Mouse (Mus musculus): ENCODE data around the gene Abat. TPM values are rescaled to one million over a fixed set of nuclear protein-coding genes. Genes with fewer than 3 reads are reported as not detected.

The Abat gene
- polyA plus RNA-seq, 1 experiment, result 0.05 TPM

- Histone ChIP-seq H3K27me3 (ENCODE audit: control insufficient read depth, insufficient read depth, insufficient read length) (no peaks in the 10 kb centered on the region), H3K79me3 (ENCODE audit: low read depth) (peaks cover 40% of the 10 kb centered on the region), H3K79me2 (ENCODE audit: control insufficient read depth, insufficient read depth) (peaks cover 50% of the 10 kb centered on the region), H3ac (ENCODE audit: control insufficient read depth, insufficient read length, low read depth) (no peak overlapping the region), H3K4me3 (ENCODE audit: insufficient read depth, poor library complexity, severe bottlenecking) (no peak overlapping the region), H3K36me3 (ENCODE audit: control insufficient read depth, insufficient read depth) (peaks cover 55% of the 10 kb centered on the region)
- TF ChIP-seq USF1 (IDR thresholded peaks at IDR 0.05; ENCODE audit: low read depth) (no peak), CTCF (IDR thresholded peaks at IDR 0.05; ENCODE audit: control insufficient read depth, insufficient read depth, insufficient read length) (no peak), MYOD1 (IDR thresholded peaks at IDR 0.05; ENCODE audit: control insufficient read depth, insufficient read length, low read depth) (no peak), FOSL1 (IDR thresholded peaks at IDR 0.05; ENCODE audit: insufficient read depth, low read length, poor library complexity, severe bottlenecking) (no peak), CEBPB (IDR thresholded peaks at IDR 0.05; ENCODE audit: low read depth) (no peak), MAX (IDR thresholded peaks at IDR 0.05) (no peak), MYOG (IDR thresholded peaks at IDR 0.05; ENCODE audit: control insufficient read depth, extremely low read depth, insufficient read length) (no peak)
Observed at GRCm38 (mm10) chr16:8663022-8663421, 149.8 kb downstream of the Abat start.

DNA sequence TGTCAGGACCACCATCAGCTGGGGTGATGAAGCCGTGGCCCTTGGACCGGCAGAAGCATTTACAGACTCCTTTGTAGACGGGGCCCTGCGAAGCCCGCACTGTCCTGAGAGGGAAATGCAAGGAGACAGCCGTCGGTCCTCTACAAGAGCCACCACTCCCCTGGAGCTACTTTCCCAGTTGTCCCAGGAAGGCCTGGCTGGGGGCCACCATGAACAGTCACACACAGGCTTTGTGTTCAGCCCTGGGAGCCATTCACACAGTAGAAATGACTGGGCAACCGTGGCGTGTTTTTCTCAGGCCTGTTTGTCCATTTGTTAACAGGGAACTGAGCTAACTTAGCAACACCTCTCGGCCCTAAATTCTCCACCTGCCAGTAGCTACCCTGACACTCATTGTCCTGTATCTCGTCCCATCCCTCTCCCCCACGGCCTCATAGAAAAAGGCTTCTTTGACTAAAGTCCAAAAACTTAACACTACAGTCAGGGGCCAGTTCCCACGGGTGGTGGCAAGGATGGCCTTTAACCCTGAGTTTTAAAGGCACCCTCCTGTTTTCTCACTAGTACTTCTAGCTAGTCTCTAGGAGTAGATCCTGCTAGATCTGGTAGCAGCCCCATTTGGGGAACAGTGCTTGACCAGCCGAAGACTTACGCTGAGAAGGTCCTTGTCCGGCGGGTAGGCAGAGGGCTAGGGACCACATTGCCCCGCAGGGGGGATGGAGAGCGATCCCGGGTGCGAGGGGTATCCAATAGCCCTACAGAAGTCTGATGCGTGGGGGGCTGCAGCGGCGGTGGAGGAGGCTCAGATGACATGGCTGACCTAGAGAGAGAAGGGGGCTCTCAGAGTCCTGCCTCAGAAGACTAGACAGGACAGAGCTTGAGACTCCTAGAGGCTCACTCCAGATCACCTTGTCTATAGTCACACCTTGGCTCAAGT lies 150.6 kb downstream of the Abat start:
- no peak overlapping the region for H3K4me3 ChIP-seq (ENCODE audit: insufficient read depth, poor library complexity, severe bottlenecking)
- no peak for TF ChIP-seq FOSL1 (IDR thresholded peaks at IDR 0.05; ENCODE audit: insufficient read depth, low read length, poor library complexity, severe bottlenecking)
- no peak for TF ChIP-seq CEBPB (IDR thresholded peaks at IDR 0.05; ENCODE audit: low read depth)
- no peak for TF ChIP-seq CTCF (IDR thresholded peaks at IDR 0.05; ENCODE audit: control insufficient read depth, insufficient read depth, insufficient read length)
- no peak overlapping the region for H3ac ChIP-seq (ENCODE audit: control insufficient read depth, insufficient read length, low read depth)
- H3K27me3 ChIP-seq (ENCODE audit: control insufficient read depth, insufficient read depth, insufficient read length), result no peaks in the 10 kb centered on the region
- peaks cover 59% of the 10 kb centered on the region for H3K79me2 ChIP-seq (ENCODE audit: control insufficient read depth, insufficient read depth)
- H3K79me3 ChIP-seq (ENCODE audit: low read depth), result peaks cover 47% of the 10 kb centered on the region
- peaks cover 53% of the 10 kb centered on the region for H3K36me3 ChIP-seq (ENCODE audit: control insufficient read depth, insufficient read depth)

GRCm38 (mm10) chr16:8665367-8665766 lies 152.1 kb downstream of the Abat start:
- H3ac ChIP-seq (ENCODE audit: control insufficient read depth, insufficient read length, low read depth), result no peak overlapping the region
- H3K27me3 ChIP-seq (ENCODE audit: control insufficient read depth, insufficient read depth, insufficient read length), result no peaks in the 10 kb centered on the region
- H3K79me3 ChIP-seq (ENCODE audit: low read depth), result peaks cover 60% of the 10 kb centered on the region
- H3K36me3 ChIP-seq (ENCODE audit: control insufficient read depth, insufficient read depth), result peaks cover 47% of the 10 kb centered on the region
- TF ChIP-seq MYOD1 (IDR thresholded peaks at IDR 0.05; ENCODE audit: control insufficient read depth, insufficient read length, low read depth), result no peak
- TF ChIP-seq CEBPB (IDR thresholded peaks at IDR 0.05; ENCODE audit: low read depth), result no peak
- no peak for TF ChIP-seq MAX (IDR thresholded peaks at IDR 0.05)
- TF ChIP-seq MYOG (IDR thresholded peaks at IDR 0.05; ENCODE audit: control insufficient read depth, extremely low read depth, insufficient read length), result no peak
- no peak for TF ChIP-seq CTCF (IDR thresholded peaks at IDR 0.05; ENCODE audit: control insufficient read depth, insufficient read depth, insufficient read length)
- no peak for TF ChIP-seq FOSL1 (IDR thresholded peaks at IDR 0.05; ENCODE audit: insufficient read depth, low read length, poor library complexity, severe bottlenecking)
- TF ChIP-seq USF1 (IDR thresholded peaks at IDR 0.05; ENCODE audit: low read depth), result no peak
- no peak overlapping the region for H3K4me3 ChIP-seq (ENCODE audit: insufficient read depth, poor library complexity, severe bottlenecking)
- peaks cover 74% of the 10 kb centered on the region for H3K79me2 ChIP-seq (ENCODE audit: control insufficient read depth, insufficient read depth)

- Histone ChIP-seq H3K36me3 (ENCODE audit: control insufficient read depth, insufficient read depth) (peaks cover 40% of the 10 kb centered on the region), H3K27me3 (ENCODE audit: control insufficient read depth, insufficient read depth, insufficient read length) (no peaks in the 10 kb centered on the region), H3K79me3 (ENCODE audit: low read depth) (peaks cover 70% of the 10 kb centered on the region), H3K4me3 (ENCODE audit: insufficient read depth, poor library complexity, severe bottlenecking) (no peak overlapping the region), H3ac (ENCODE audit: control insufficient read depth, insufficient read length, low read depth) (no peak overlapping the region), H3K79me2 (ENCODE audit: control insufficient read depth, insufficient read depth) (peaks cover 84% of the 10 kb centered on the region)
- no peak for TF ChIP-seq CTCF (IDR thresholded peaks at IDR 0.05; ENCODE audit: control insufficient read depth, insufficient read depth, insufficient read length)
- TF ChIP-seq USF1 (IDR thresholded peaks at IDR 0.05; ENCODE audit: low read depth), result no peak
- no peak for TF ChIP-seq MYOG (IDR thresholded peaks at IDR 0.05; ENCODE audit: control insufficient read depth, extremely low read depth, insufficient read length)
- TF ChIP-seq MAX (IDR thresholded peaks at IDR 0.05), result no peak
- TF ChIP-seq FOSL1 (IDR thresholded peaks at IDR 0.05; ENCODE audit: insufficient read depth, low read length, poor library complexity, severe bottlenecking), result no peak
- no peak for TF ChIP-seq MYOD1 (IDR thresholded peaks at IDR 0.05; ENCODE audit: control insufficient read depth, insufficient read length, low read depth)
- TF ChIP-seq CEBPB (IDR thresholded peaks at IDR 0.05; ENCODE audit: low read depth), result no peak
Observed at GRCm38 (mm10) chr16:8666452-8666851, 153.2 kb downstream of the Abat start.

- Histone ChIP-seq H3K4me3 (ENCODE audit: insufficient read depth, poor library complexity, severe bottlenecking) (no peak overlapping the region), H3ac (ENCODE audit: control insufficient read depth, insufficient read length, low read depth) (peak overlapping the region; percentile 27), H3K79me3 (ENCODE audit: low read depth) (peaks cover 70% of the 10 kb centered on the region), H3K79me2 (ENCODE audit: control insufficient read depth, insufficient read depth) (peaks cover 84% of the 10 kb centered on the region), H3K27me3 (ENCODE audit: control insufficient read depth, insufficient read depth, insufficient read length) (no peaks in the 10 kb centered on the region), H3K36me3 (ENCODE audit: control insufficient read depth, insufficient read depth) (peaks cover 34% of the 10 kb centered on the region)
- no peak for TF ChIP-seq FOSL1 (IDR thresholded peaks at IDR 0.05; ENCODE audit: insufficient read depth, low read length, poor library complexity, severe bottlenecking)
- TF ChIP-seq CTCF (IDR thresholded peaks at IDR 0.05; ENCODE audit: control insufficient read depth, insufficient read depth, insufficient read length), result no peak
- TF ChIP-seq CEBPB (IDR thresholded peaks at IDR 0.05; ENCODE audit: low read depth), result peak; percentile 78
- TF ChIP-seq MYOG (IDR thresholded peaks at IDR 0.05; ENCODE audit: control insufficient read depth, extremely low read depth, insufficient read length), result no peak
- TF ChIP-seq MYOD1 (IDR thresholded peaks at IDR 0.05; ENCODE audit: control insufficient read depth, insufficient read length, low read depth), result no peak
Observed at GRCm38 (mm10) chr16:8667261-8667660, 154.0 kb downstream of the Abat start.

All from C2C12 (cell line).